Mouse (Mus musculus) retina, postnatal 7 days (tissue): ENCODE data around the gene Neu1.
"Not testable (repeated sequence)": the region's sequence is repeated elsewhere in the genome, so short reads cannot be mapped to it uniquely, and the experiment has no call there.

Source experiments
- DNase-seq: peaks from one replicate; pipeline ENCODE4 v3.0.0-alpha.2; 2012; ENCODE audit warnings: low read depth, low spot score

Gene Neu1

GRCm38 (mm10) chr17:34901948-34902347, 29.1 kb upstream of the Neu1 start:
- not testable (repeated sequence) for DNase-seq

DNA sequence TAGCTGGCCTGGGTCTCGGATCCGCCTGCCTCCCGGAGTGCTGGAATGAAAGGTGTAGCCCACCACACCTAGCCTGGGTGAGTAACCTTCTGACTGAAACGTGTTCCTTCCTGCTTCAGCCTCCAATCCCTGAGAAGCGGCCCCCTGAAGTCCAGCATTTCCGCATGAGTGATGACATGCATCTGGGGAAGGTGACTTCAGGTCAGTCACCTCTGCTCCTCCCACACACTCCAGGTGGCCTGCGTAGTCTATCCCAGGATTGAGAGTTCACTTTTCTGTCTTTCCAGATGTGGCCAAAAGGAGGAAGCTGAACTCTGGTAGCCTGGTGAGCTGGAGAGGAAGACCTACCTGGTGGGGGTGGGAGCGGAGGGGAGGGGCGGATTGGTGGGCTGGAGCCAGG, 28.2 kb upstream of the Neu1 start:
- no peak for DNase-seq

GRCm38 (mm10) chr17:34910982-34911381, 20.1 kb upstream of the Neu1 start:
- DNase-seq, result no peak

DNA sequence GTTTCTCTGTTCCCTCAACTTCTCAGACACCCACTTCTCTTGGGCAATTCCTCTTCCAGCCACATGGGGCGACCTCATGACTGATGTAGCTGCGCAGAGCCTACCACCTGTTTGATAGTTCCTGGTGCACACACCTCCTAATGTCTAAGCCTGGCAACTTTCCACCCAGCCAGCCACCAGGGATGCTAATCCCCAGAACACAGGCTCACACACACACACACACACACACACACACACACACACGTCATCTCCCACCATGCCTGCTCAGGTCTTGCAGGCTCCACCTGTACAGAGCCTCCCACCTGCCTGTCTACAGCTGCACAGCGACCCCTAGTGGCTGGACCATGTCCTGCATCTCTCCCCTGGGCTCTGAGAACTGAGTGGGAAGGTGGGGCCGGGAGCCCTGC, 19.1 kb upstream of the Neu1 start:
- peak; percentile 79 for DNase-seq

- no peak for DNase-seq
These were observed 17.0 kb upstream of the Neu1 start, which contains the start of gene Slc44a4 for GRCm38 (mm10) chr17:34913930-34914665. TSS of gene Slc44a4 (plus strand) at chr17:34914466.

DNA sequence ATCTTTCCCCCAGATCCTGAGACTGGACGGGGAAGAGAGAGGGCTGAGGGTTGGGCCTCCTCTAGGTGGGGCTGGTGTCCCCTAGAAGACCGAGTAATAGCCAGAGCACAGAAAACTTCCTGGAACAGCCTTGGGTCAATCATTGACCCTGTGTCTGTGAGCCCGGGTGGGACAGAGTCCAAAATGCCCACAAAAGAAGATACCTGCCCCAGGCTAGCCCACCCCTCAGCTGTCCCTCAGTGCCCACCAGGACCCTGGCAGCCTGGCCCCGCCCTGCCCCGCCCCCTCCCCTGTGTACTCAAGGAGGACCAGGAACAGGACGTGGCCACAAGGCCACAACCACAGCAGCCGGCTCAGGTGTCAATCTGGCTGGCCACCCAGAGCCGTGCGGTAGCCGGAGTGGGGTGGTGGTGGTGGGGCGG, 15.6 kb upstream of the Neu1 start:
- DNase-seq, result no peak

DNA sequence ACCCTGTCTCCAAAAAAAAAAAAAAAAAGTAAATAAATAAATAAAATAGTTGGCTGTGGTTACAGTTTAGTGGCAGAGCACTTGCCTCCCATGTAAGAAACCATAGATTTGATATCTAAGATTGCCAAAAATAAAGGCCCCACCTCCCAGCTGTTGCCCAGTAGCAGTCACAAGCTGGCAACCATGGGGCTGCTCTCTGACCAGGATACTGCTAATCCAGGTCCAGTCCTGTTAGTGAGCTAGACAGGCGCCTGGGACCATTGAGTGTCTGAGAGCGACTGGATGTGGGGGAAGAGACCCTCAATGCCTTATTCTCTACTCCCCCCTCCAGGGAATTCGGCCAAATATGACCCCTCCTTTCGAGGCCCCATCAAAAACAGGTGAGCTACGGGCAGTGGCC, 14.7 kb upstream of the Neu1 start:
- DNase-seq, result no peak

GRCm38 (mm10) chr17:34917188-34917587, 13.9 kb upstream of the Neu1 start:
- no peak for DNase-seq

DNA sequence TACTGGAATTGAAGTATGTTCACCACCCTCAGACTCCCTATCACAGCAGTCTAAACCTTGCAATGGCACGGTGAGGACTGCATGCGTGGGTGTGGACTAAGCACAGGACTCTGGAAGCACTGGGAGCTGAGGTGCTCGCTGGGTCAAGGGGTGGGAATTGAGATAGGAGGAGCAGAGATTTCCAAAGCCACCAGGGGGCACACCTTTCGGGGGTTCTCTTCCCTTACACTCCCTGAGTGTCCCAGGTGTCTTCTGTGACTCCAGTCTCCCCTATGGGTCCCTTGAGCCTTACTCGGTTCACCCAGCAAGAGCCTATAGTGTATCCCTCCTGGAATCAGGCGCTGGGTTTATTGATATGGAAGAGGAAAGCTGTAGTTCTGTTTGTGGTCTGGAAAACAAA, 8.1 kb upstream of the Neu1 start:
- no peak for DNase-seq

- no peak for DNase-seq
These were observed 6.8 kb upstream of the Neu1 start for GRCm38 (mm10) chr17:34924258-34924657.

- no peak for DNase-seq
These were observed 3.6 kb upstream of the Neu1 start for GRCm38 (mm10) chr17:34927306-34928019.

DNA sequence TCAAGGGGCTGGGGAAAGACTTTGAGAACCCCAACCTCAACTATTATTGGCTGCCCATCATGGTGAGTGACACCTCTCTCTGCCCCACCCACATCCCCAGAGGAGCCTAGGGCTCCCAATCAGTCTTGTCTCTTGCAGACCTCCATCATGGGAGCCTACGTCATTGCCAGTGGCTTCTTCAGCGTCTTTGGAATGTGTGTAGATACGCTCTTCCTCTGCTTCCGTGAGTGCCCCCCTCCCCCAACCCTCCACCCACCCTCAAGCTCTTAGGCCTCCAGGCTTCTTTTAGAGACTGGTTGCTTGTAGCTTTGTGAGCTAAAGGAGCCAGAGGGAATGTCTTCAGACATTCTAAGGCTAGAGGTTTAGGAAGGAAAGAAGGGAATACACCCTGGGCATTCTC, 2.2 kb upstream of the Neu1 start:
- no peak for DNase-seq

GRCm38 (mm10) chr17:34931735-34932098, 664 bp downstream of the Neu1 start:
- DNase-seq, result no peak

DNA sequence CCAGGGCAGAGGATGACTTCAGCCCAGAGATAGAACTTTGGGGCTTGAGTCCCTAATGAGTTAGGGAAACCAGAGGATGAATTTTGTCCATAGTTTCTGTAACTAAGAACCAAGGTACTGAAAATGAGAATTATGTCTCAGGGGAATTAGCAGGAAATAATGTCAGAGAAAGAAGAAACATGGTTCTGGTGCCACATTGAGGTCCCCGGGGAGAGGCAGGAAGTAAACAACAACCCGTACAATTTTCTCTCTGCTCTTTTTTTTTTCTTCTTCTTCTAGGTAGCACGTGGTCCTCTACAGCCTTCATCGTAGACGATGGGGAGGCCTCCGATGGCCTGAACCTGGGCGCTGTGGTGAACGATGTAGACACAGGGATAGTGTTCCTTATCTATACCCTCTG, 1.2 kb downstream of the Neu1 start:
- DNase-seq, result no peak

DNA sequence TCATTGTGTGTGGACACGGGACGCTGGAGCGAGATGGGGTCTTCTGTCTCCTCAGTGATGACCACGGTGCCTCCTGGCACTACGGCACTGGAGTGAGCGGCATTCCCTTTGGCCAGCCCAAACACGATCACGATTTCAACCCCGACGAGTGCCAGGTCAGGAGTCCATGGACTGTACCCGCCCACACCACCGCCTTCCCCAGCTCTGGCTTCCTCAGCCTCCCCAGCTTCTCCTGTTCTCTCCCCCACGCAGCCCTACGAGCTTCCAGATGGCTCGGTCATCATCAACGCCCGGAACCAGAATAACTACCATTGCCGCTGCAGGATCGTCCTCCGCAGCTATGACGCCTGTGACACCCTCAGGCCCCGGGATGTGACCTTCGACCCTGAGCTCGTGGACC, 3.0 kb downstream of the Neu1 start:
- no peak for DNase-seq

GRCm38 (mm10) chr17:34934830-34935229, 3.8 kb downstream of the Neu1 start:
- DNase-seq, result no peak

- DNase-seq, result no peak
These were observed 7.0 kb downstream of the Neu1 start for GRCm38 (mm10) chr17:34937960-34938505.

GRCm38 (mm10) chr17:34941344-34942041, 10.4 kb downstream of the Neu1 start:
- DNase-seq, result no peak

DNA sequence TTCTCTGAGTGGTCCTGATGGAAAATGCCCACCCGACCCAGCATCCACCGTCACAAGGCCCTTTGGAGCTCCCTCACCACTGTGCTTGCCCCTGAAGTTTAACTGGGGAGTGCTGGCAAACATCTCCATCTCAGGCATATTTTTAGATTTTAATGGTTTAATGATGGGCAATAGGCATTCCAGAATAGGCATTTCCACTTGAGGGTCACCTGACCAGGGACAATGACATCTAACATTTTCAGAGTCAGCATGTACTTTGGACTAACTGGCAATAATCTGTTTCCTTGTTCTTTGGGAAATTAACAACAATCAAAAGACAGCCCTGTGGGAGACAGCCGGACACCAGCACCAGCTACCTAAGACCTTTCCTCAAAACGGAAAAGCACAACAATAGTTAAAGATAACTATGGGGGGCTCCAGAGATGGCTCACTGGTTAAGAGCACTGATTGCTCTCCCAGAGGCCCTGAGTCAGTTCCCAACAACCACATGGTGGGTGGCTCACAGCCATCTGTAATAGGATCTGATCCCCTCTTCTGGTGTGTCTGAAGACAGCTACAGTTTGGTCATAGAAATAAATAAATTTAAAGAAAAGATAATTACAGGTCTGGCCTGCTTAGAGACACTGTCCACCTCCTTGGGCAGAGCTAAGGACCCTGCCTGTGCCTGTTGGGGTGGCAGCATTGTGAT, 12.2 kb downstream of the Neu1 start:
- DNase-seq, result no peak

DNA sequence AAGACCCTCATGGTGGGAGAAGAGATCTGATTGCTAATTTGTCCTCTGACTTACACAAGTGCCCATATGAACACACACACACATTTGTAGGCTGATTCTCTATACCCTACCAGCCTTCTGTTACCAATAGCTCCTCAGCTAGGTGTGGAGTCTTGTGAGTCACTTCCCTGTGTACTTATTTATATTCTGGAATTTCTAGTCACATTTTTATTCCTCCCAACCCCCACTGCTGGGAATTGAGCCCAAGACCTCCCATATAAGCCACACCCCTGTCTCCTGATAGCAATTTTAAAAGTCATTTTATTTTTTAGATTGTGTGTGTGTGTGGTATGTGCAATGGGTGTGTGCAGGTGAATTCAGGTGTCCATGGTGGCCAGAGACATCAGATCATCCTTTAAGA, 13.3 kb downstream of the Neu1 start:
- DNase-seq, result no peak

GRCm38 (mm10) chr17:34946486-34947140, 15.6 kb downstream of the Neu1 start:
- no peak for DNase-seq
